Mouse (Mus musculus): ENCODE results near the gene Cd300e. TPM values are rescaled to one million over a fixed set of nuclear protein-coding genes. Genes with fewer than 3 reads are reported as not detected.

The Cd300e gene
- polyA plus RNA-seq, 1 experiment from 2014 or later, result not detected

GRCm38 (mm10) chr11:115075859-115076258 is 13.9 kb upstream of the Cd300e start:
- H3K4me3 ChIP-seq (ENCODE audit: low read length), result no peak overlapping the region
- peaks cover 9% of the 10 kb centered on the region for H3K4me1 ChIP-seq (ENCODE audit: control insufficient read depth, insufficient read depth, low read length)
- H3K9ac ChIP-seq (ENCODE audit: low read depth, low read length), result no peak overlapping the region
- no peak for ATAC-seq (ENCODE audit: low FRiP score, low TSS enrichment)
- H3K36me3 ChIP-seq (ENCODE audit: control insufficient read depth, insufficient read depth, low read length), result no peaks in the 10 kb centered on the region
- no peaks in the 10 kb centered on the region for H3K9me3 ChIP-seq (ENCODE audit: control insufficient read depth, low read length)
- H3K4me2 ChIP-seq (replicated peaks; ENCODE audit: low read depth, low read length), result no peak overlapping the region
- no peak overlapping the region for H3K27ac ChIP-seq (ENCODE audit: low read depth, low read length)
- 47% methylated on average over 5 of the region's 5 CpGs for WGBS
- H3K27me3 ChIP-seq (ENCODE audit: control insufficient read depth, insufficient read depth, low read length), result no peaks in the 10 kb centered on the region

DNA sequence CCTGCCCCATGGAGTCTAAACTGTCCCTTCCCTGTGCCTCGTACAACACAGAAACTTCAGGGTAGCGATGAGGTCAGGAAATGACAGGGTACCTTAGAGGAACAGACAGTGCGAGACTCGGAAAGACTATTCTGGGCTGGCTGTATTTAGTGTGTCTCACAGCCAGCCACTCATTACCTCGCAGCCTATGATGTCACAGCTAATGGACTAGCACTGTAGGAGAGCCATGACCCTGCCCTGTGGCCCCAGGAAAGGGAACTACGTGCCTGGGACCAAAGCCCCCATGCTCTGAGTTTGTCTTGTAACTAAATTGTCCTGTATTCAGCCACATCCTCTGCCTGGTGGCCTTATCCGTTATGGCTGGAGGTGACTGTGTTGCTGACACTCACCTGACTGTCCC is 13.4 kb upstream of the Cd300e start:
- H3K4me1 ChIP-seq (ENCODE audit: control insufficient read depth, insufficient read depth, low read length), result peaks cover 9% of the 10 kb centered on the region
- H3K9me3 ChIP-seq (ENCODE audit: control insufficient read depth, low read length), result no peaks in the 10 kb centered on the region
- H3K4me3 ChIP-seq (ENCODE audit: low read length), result no peak overlapping the region
- H3K27ac ChIP-seq (ENCODE audit: low read depth, low read length), result no peak overlapping the region
- no peak overlapping the region for H3K9ac ChIP-seq (ENCODE audit: low read depth, low read length)
- H3K4me2 ChIP-seq (replicated peaks; ENCODE audit: low read depth, low read length), result no peak overlapping the region
- no peaks in the 10 kb centered on the region for H3K27me3 ChIP-seq (ENCODE audit: control insufficient read depth, insufficient read depth, low read length)
- ATAC-seq (ENCODE audit: low FRiP score, low TSS enrichment), result no peak
- H3K36me3 ChIP-seq (ENCODE audit: control insufficient read depth, insufficient read depth, low read length), result no peaks in the 10 kb centered on the region
- 79% methylated on average over 7 of the region's 7 CpGs for WGBS

GRCm38 (mm10) chr11:115073002-115073401 is 11.0 kb upstream of the Cd300e start:
- no peak for ATAC-seq (ENCODE audit: low FRiP score, low TSS enrichment)
- Histone ChIP-seq H3K27me3 (ENCODE audit: control insufficient read depth, insufficient read depth, low read length) (no peaks in the 10 kb centered on the region), H3K9ac (ENCODE audit: low read depth, low read length) (no peak overlapping the region), H3K4me2 (replicated peaks; ENCODE audit: low read depth, low read length) (no peak overlapping the region), H3K27ac (ENCODE audit: low read depth, low read length) (no peak overlapping the region), H3K4me3 (ENCODE audit: low read length) (no peak overlapping the region), H3K4me1 (ENCODE audit: control insufficient read depth, insufficient read depth, low read length) (peaks cover 9% of the 10 kb centered on the region), H3K9me3 (ENCODE audit: control insufficient read depth, low read length) (no peaks in the 10 kb centered on the region), H3K36me3 (ENCODE audit: control insufficient read depth, insufficient read depth, low read length) (no peaks in the 10 kb centered on the region)
- WGBS, result 72% methylated on average over 5 of the region's 5 CpGs

GRCm38 (mm10) chr11:115071631-115072294 is 9.8 kb upstream of the Cd300e start:
- peak; percentile 79 for ATAC-seq (ENCODE audit: low FRiP score, low TSS enrichment)
- H3K4me2 ChIP-seq (replicated peaks; ENCODE audit: low read depth, low read length), result peak overlapping the region; percentile 32

GRCm38 (mm10) chr11:115071015-115071551 is 9.1 kb upstream of the Cd300e start:
- H3K4me3 ChIP-seq (ENCODE audit: low read length), result no peak overlapping the region
- H3K27me3 ChIP-seq (ENCODE audit: control insufficient read depth, insufficient read depth, low read length), result no peaks in the 10 kb centered on the region
- H3K27ac ChIP-seq (ENCODE audit: low read depth, low read length), result 0 out of 2 replicates have a peak overlapping the region, but pooled peaks have one; percentile 56
- no peak for ATAC-seq (ENCODE audit: low FRiP score, low TSS enrichment)
- H3K4me2 ChIP-seq (replicated peaks; ENCODE audit: low read depth, low read length), result peak overlapping the region; percentile 32
- H3K9me3 ChIP-seq (ENCODE audit: control insufficient read depth, low read length), result no peaks in the 10 kb centered on the region
- H3K4me1 ChIP-seq (ENCODE audit: control insufficient read depth, insufficient read depth, low read length), result peaks cover 9% of the 10 kb centered on the region
- WGBS, result 7% methylated on average over 9 of the region's 9 CpGs
- no peak overlapping the region for H3K9ac ChIP-seq (ENCODE audit: low read depth, low read length)
- H3K36me3 ChIP-seq (ENCODE audit: control insufficient read depth, insufficient read depth, low read length), result no peaks in the 10 kb centered on the region

More at GRCm38 (mm10) chr11:115071631-115072294, 9.8 kb upstream of the Cd300e start:
- Histone ChIP-seq H3K27me3 (ENCODE audit: control insufficient read depth, insufficient read depth, low read length) (no peaks in the 10 kb centered on the region), H3K4me3 (ENCODE audit: low read length) (no peak overlapping the region), H3K4me1 (ENCODE audit: control insufficient read depth, insufficient read depth, low read length) (peaks cover 9% of the 10 kb centered on the region), H3K36me3 (ENCODE audit: control insufficient read depth, insufficient read depth, low read length) (no peaks in the 10 kb centered on the region), H3K9me3 (ENCODE audit: control insufficient read depth, low read length) (no peaks in the 10 kb centered on the region), H3K27ac (ENCODE audit: low read depth, low read length) (peak overlapping the region; percentile 56; the same call in 1 of the 2 replicates), H3K9ac (ENCODE audit: low read depth, low read length) (no peak overlapping the region)
- WGBS, result 10% methylated on average over 14 of the region's 14 CpGs

DNA sequence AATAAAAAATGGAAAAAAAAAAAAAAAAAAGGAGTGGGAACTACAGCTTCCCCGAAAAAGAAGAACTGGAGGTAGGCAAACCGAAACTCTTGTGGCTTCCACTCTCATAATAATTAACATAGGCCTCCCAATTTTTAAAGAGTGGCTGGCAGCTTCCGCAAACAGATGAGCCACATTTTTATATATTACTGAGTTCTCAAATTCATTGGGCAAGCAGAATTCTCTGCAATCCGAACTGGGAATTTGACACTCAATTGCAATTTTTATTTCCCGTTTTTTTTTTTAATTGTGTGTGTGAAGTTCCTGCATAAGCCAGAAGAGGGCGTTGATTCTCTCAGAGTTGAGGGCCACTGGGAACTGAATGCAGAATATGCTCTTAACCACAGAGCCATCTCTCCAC is 4.8 kb upstream of the Cd300e start:
- 71% methylated on average over 6 of the region's 6 CpGs for WGBS
- no peak for ATAC-seq (ENCODE audit: low FRiP score, low TSS enrichment)
- Histone ChIP-seq H3K9me3 (ENCODE audit: control insufficient read depth, low read length) (no peaks in the 10 kb centered on the region), H3K4me2 (replicated peaks; ENCODE audit: low read depth, low read length) (no peak overlapping the region), H3K4me1 (ENCODE audit: control insufficient read depth, insufficient read depth, low read length) (peaks cover 8% of the 10 kb centered on the region), H3K4me3 (ENCODE audit: low read length) (no peak overlapping the region), H3K9ac (ENCODE audit: low read depth, low read length) (no peak overlapping the region), H3K27me3 (ENCODE audit: control insufficient read depth, insufficient read depth, low read length) (no peaks in the 10 kb centered on the region), H3K27ac (ENCODE audit: low read depth, low read length) (no peak overlapping the region), H3K36me3 (ENCODE audit: control insufficient read depth, insufficient read depth, low read length) (no peaks in the 10 kb centered on the region)

- no peaks in the 10 kb centered on the region for H3K9me3 ChIP-seq (ENCODE audit: control insufficient read depth, low read length)
- no peaks in the 10 kb centered on the region for H3K36me3 ChIP-seq (ENCODE audit: control insufficient read depth, insufficient read depth, low read length)
- no peak overlapping the region for H3K9ac ChIP-seq (ENCODE audit: low read depth, low read length)
- WGBS, result 85% methylated on average over 2 of the region's 2 CpGs
- no peaks in the 10 kb centered on the region for H3K4me1 ChIP-seq (ENCODE audit: control insufficient read depth, insufficient read depth, low read length)
- ATAC-seq (ENCODE audit: low FRiP score, low TSS enrichment), result no peak
- H3K27me3 ChIP-seq (ENCODE audit: control insufficient read depth, insufficient read depth, low read length), result no peaks in the 10 kb centered on the region
- H3K27ac ChIP-seq (ENCODE audit: low read depth, low read length), result no peak overlapping the region
- H3K4me2 ChIP-seq (replicated peaks; ENCODE audit: low read depth, low read length), result no peak overlapping the region
- no peak overlapping the region for H3K4me3 ChIP-seq (ENCODE audit: low read length)
Measured at GRCm38 (mm10) chr11:115059797-115060196, 2.2 kb downstream of the Cd300e start.

DNA sequence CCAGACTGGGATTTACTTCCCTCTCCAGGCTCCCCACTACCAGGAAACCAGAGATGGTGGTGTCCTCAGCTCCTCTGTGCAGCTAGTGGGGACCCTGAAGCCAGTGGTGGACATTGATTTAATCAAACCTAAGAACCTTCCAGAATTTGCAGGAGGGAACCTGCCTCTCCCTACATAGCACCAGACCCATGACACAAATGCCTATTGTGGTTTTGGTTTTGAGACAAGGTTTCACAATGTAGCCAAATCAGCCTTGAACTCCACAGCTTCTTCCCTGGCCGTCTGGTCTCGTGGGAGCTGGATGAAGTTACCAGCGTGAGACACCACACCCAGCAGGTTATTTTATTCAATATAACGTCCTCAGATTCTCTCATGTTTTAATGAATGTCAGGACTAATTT is 3.3 kb downstream of the Cd300e start:
- ATAC-seq (ENCODE audit: low FRiP score, low TSS enrichment), result no peak
- no peaks in the 10 kb centered on the region for H3K4me1 ChIP-seq (ENCODE audit: control insufficient read depth, insufficient read depth, low read length)
- no peaks in the 10 kb centered on the region for H3K9me3 ChIP-seq (ENCODE audit: control insufficient read depth, low read length)
- no peak overlapping the region for H3K9ac ChIP-seq (ENCODE audit: low read depth, low read length)
- no peak overlapping the region for H3K27ac ChIP-seq (ENCODE audit: low read depth, low read length)
- H3K4me3 ChIP-seq (ENCODE audit: low read length), result no peak overlapping the region
- H3K4me2 ChIP-seq (replicated peaks; ENCODE audit: low read depth, low read length), result no peak overlapping the region
- no peaks in the 10 kb centered on the region for H3K27me3 ChIP-seq (ENCODE audit: control insufficient read depth, insufficient read depth, low read length)
- WGBS, result 67% methylated on average over 4 of the region's 4 CpGs
- H3K36me3 ChIP-seq (ENCODE audit: control insufficient read depth, insufficient read depth, low read length), result no peaks in the 10 kb centered on the region

DNA sequence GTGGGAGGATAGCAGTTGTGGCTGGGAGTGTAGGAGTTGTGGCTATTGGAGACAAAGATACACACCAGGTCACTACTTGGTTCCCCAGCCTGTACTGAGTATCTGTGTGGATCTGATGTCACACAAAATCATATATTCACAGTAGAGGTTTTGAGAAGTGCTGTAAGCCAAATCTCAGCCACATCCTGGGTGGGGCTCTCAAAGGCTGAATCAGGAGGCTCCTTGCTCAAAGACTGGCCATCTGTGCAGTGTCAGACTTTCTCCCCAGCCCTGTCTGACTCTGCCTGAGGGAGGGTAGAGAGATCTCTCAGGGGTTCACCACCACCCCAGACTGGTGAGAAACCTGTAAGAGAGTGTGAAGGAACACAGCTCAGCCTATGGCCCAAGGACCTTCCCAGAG is 7.4 kb downstream of the Cd300e start:
- Histone ChIP-seq H3K4me3 (ENCODE audit: low read length) (no peak overlapping the region), H3K9me3 (ENCODE audit: control insufficient read depth, low read length) (no peaks in the 10 kb centered on the region), H3K4me2 (replicated peaks; ENCODE audit: low read depth, low read length) (no peak overlapping the region), H3K27me3 (ENCODE audit: control insufficient read depth, insufficient read depth, low read length) (no peaks in the 10 kb centered on the region), H3K27ac (ENCODE audit: low read depth, low read length) (no peak overlapping the region), H3K4me1 (ENCODE audit: control insufficient read depth, insufficient read depth, low read length) (no peaks in the 10 kb centered on the region), H3K36me3 (ENCODE audit: control insufficient read depth, insufficient read depth, low read length) (no peaks in the 10 kb centered on the region), H3K9ac (ENCODE audit: low read depth, low read length) (no peak overlapping the region)
- no peak for ATAC-seq (ENCODE audit: low FRiP score, low TSS enrichment)

Measured in kidney, embryonic 14.5 days (tissue).